Mouse (Mus musculus): ENCODE measurements around the gene Pnp2. TPM values are rescaled to one million over a fixed set of nuclear protein-coding genes. Genes with fewer than 3 reads are reported as not detected.

Gene Pnp2
- polyA plus RNA-seq, 1 experiment: 1.0 TPM

- H3K4me3 ChIP-seq (replicated peaks; ENCODE audit: insufficient read depth, low read depth, low read length): peak overlapping the region; percentile 82
- DNase-seq: no peak
- H3K27ac ChIP-seq (ENCODE audit: insufficient read depth, low read length): peak overlapping the region; percentile 69; the same call in 1 of the 2 replicates
- TF ChIP-seq POLR2A (IDR thresholded peaks at IDR 0.05; ENCODE audit: borderline replicate concordance, insufficient read depth, low read length) (no peak), CTCF (IDR thresholded peaks at IDR 0.05; ENCODE audit: borderline replicate concordance, insufficient read depth, low read depth, low read length) (no peak)
- WGBS: 7% methylated on average over 10 of the region's 10 CpGs
- H3K4me1 ChIP-seq (ENCODE audit: control insufficient read depth, insufficient read depth, low read length): no peaks in the 10 kb centered on the region
- no peaks in the 10 kb centered on the region for H3K27me3 ChIP-seq (ENCODE audit: control insufficient read depth, insufficient read depth, low read length)
These were observed 25.8 kb upstream of the Pnp2 start for GRCm38 (mm10) chr14:50929951-50930350.

DNA sequence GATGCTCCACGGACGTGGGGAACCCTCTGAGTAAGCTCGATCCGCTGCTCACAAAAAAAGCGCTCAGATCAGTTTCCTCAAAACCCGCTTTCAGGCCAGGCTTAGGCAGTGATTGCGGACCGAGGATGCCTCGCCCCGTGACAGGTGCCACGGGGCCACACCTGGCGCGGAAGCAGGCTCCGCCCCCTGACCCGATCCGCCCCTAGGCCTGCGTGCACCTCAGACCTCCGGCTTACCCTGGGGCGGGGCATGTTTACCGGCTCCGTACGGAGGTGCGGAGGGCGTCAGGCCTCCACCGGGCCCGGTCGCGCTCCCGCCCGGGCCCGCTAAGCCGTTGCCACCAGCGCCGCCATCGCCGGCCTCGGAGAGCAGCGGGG, 25.4 kb upstream of the Pnp2 start:
- no peaks in the 10 kb centered on the region for H3K4me1 ChIP-seq (ENCODE audit: control insufficient read depth, insufficient read depth, low read length)
- peak overlapping the region; percentile 69 for H3K27ac ChIP-seq (ENCODE audit: insufficient read depth, low read length)
- no peaks in the 10 kb centered on the region for H3K27me3 ChIP-seq (ENCODE audit: control insufficient read depth, insufficient read depth, low read length)
- TF ChIP-seq POLR2A (IDR thresholded peaks at IDR 0.05; ENCODE audit: borderline replicate concordance, insufficient read depth, low read length): no peak
- TF ChIP-seq CTCF (IDR thresholded peaks at IDR 0.05; ENCODE audit: borderline replicate concordance, insufficient read depth, low read depth, low read length): no peak
- WGBS: under 1% methylated on average over 38 of the region's 38 CpGs
- DNase-seq: no peak
- peak overlapping the region; percentile 82 for H3K4me3 ChIP-seq (replicated peaks; ENCODE audit: insufficient read depth, low read depth, low read length)

GRCm38 (mm10) chr14:50930754-50931492, 24.9 kb upstream of the Pnp2 start, which contains the start of the genes Pip4p1 and Pnp:
Pip4p1 (minus strand) TSS chr14:50930856.
Pnp (plus strand) TSS chr14:50931082.
- Histone ChIP-seq H3K27ac (ENCODE audit: insufficient read depth, low read length) (peak within 1 kb of the TSS; percentile 69), H3K4me3 (replicated peaks; ENCODE audit: insufficient read depth, low read depth, low read length) (peak within 1 kb of the TSS; percentile 82), H3K27me3 (ENCODE audit: control insufficient read depth, insufficient read depth, low read length) (no peaks in the 10 kb centered on the region), H3K4me1 (ENCODE audit: control insufficient read depth, insufficient read depth, low read length) (no peaks in the 10 kb centered on the region)
- under 1% methylated on average over 68 of the region's 68 CpGs for WGBS
- TF ChIP-seq CTCF (IDR thresholded peaks at IDR 0.05; ENCODE audit: borderline replicate concordance, insufficient read depth, low read depth, low read length) (no peak), POLR2A (IDR thresholded peaks at IDR 0.05; ENCODE audit: borderline replicate concordance, insufficient read depth, low read length) (peak; percentile 74)
- peak; percentile 99 to 100 for DNase-seq

- no peaks in the 10 kb centered on the region for H3K4me1 ChIP-seq (ENCODE audit: control insufficient read depth, insufficient read depth, low read length)
- peak in 1 of 2 experiments; percentile 14 for DNase-seq
- TF ChIP-seq POLR2A (IDR thresholded peaks at IDR 0.05; ENCODE audit: borderline replicate concordance, insufficient read depth, low read length) (no peak), CTCF (IDR thresholded peaks at IDR 0.05; ENCODE audit: borderline replicate concordance, insufficient read depth, low read depth, low read length) (no peak)
- peak overlapping the region; percentile 77 for H3K4me3 ChIP-seq (replicated peaks; ENCODE audit: insufficient read depth, low read depth, low read length)
- no peaks in the 10 kb centered on the region for H3K27me3 ChIP-seq (ENCODE audit: control insufficient read depth, insufficient read depth, low read length)
- WGBS: 7% methylated on average over 12 of the region's 12 CpGs
- H3K27ac ChIP-seq (ENCODE audit: insufficient read depth, low read length): peak overlapping the region; percentile 11; the same call in 1 of the 2 replicates
These were observed 24.2 kb upstream of the Pnp2 start for GRCm38 (mm10) chr14:50931493-50932020.

DNA sequence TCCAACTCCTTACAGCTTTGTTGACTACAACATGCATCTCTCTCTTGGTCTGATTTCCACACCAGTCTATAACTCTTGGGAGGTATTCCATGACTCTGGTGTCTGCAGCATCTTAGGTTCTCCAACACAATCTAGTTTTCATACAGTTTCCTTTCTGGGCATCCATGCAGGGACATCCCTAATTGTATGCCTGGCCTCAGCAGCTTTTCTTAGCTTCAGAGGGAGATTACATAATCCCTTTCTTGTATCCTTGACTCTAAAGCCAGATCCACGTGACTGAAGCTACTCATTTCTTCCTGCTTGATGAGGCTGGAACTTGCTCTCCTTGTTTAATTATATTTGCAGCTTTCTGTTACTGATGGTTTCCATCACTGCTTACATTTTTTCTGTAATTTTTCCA, 19.1 kb upstream of the Pnp2 start:
- TF ChIP-seq POLR2A (IDR thresholded peaks at IDR 0.05; ENCODE audit: borderline replicate concordance, insufficient read depth, low read length) (no peak), CTCF (IDR thresholded peaks at IDR 0.05; ENCODE audit: borderline replicate concordance, insufficient read depth, low read depth, low read length) (no peak)
- H3K4me3 ChIP-seq (replicated peaks; ENCODE audit: insufficient read depth, low read depth, low read length): no peak overlapping the region
- no peaks in the 10 kb centered on the region for H3K27me3 ChIP-seq (ENCODE audit: control insufficient read depth, insufficient read depth, low read length)
- H3K4me1 ChIP-seq (ENCODE audit: control insufficient read depth, insufficient read depth, low read length): no peaks in the 10 kb centered on the region
- 55% methylated on average over 1 of the region's 1 CpGs for WGBS
- no peak for DNase-seq
- no peak overlapping the region for H3K27ac ChIP-seq (ENCODE audit: insufficient read depth, low read length)

GRCm38 (mm10) chr14:50938119-50938908, 17.5 kb upstream of the Pnp2 start:
- Histone ChIP-seq H3K27ac (ENCODE audit: insufficient read depth, low read length) (no peak overlapping the region), H3K27me3 (ENCODE audit: control insufficient read depth, insufficient read depth, low read length) (no peaks in the 10 kb centered on the region), H3K4me3 (replicated peaks; ENCODE audit: insufficient read depth, low read depth, low read length) (no peak overlapping the region), H3K4me1 (ENCODE audit: control insufficient read depth, insufficient read depth, low read length) (no peaks in the 10 kb centered on the region)
- WGBS: 93% methylated on average over 3 of the region's 3 CpGs
- TF ChIP-seq CTCF (IDR thresholded peaks at IDR 0.05; ENCODE audit: borderline replicate concordance, insufficient read depth, low read depth, low read length) (no peak), POLR2A (IDR thresholded peaks at IDR 0.05; ENCODE audit: borderline replicate concordance, insufficient read depth, low read length) (no peak)
- no peak for DNase-seq

GRCm38 (mm10) chr14:50938940-50939339, 16.9 kb upstream of the Pnp2 start:
- H3K4me3 ChIP-seq (replicated peaks; ENCODE audit: insufficient read depth, low read depth, low read length): no peak overlapping the region
- 40% methylated on average over 2 of the region's 2 CpGs for WGBS
- DNase-seq: no peak
- H3K27me3 ChIP-seq (ENCODE audit: control insufficient read depth, insufficient read depth, low read length): no peaks in the 10 kb centered on the region
- no peak overlapping the region for H3K27ac ChIP-seq (ENCODE audit: insufficient read depth, low read length)
- no peaks in the 10 kb centered on the region for H3K4me1 ChIP-seq (ENCODE audit: control insufficient read depth, insufficient read depth, low read length)
- TF ChIP-seq CTCF (IDR thresholded peaks at IDR 0.05; ENCODE audit: borderline replicate concordance, insufficient read depth, low read depth, low read length) (no peak), POLR2A (IDR thresholded peaks at IDR 0.05; ENCODE audit: borderline replicate concordance, insufficient read depth, low read length) (no peak)

All from cerebellum, adult 2 months (tissue).